Mouse (Mus musculus) CH12.LX (cell line): Measurements from ENCODE around the gene RPS10-NUDT3. TPM values are rescaled to one million over a fixed set of nuclear protein-coding genes. Genes with fewer than 3 reads are reported as not detected.

Experiments used
- DNase-seq: peaks from one replicate; pipeline ENCODE4 v3.0.0-alpha.2; 2013; ENCODE audit errors: extremely low read depth
- H3K27ac ChIP-seq: 2 replicates; pipeline ENCODE4 v1.5.1; 2012; ENCODE audit warnings: low read depth, mild to moderate bottlenecking, control low read depth, moderate library complexity; ENCODE audit not compliant: insufficient read depth
- H3K27me3 ChIP-seq: replicated peaks from 2 replicates; pipeline ENCODE3; 2012; ENCODE audit warnings: inconsistent platforms
- H3K36me3 ChIP-seq, 2 experiments: replicated peaks in 1 of 2; 2 replicates each; pipeline versions ENCODE3 to v1.6.1; 2012; ENCODE audit warnings: inconsistent platforms in 1 of 2, low read length in 1 of 2, mild to moderate bottlenecking in 1 of 2, mixed read lengths in 1 of 2, moderate library complexity in 1 of 2; ENCODE audit not compliant: control insufficient read depth in 1 of 2, insufficient read depth in 1 of 2
- H3K4me1 ChIP-seq, 2 experiments: 2 replicates each; pipeline ENCODE4 v1.6.1; 2012; ENCODE audit warnings: inconsistent platforms in 1 of 2, moderate library complexity in 1 of 2; ENCODE audit not compliant: insufficient read depth in 2 of 2, control insufficient read depth in 1 of 2
- H3K4me2 ChIP-seq: 2 replicates; pipeline ENCODE4 v1.6.1; 2012; ENCODE audit warnings: low read depth, mild to moderate bottlenecking, control low read depth; ENCODE audit not compliant: poor library complexity, insufficient read depth, severe bottlenecking
- H3K4me3 ChIP-seq, 3 experiments: fragments of 150-350 bp in 1 of 3; sonication (generic) in 1 of 3; replicated peaks in 1 of 3; 2 replicates each; pipeline versions ENCODE3 to v1.5.1; 2011 to 2012; ENCODE audit warnings: low read depth in 2 of 3, low read length in 2 of 3, mild to moderate bottlenecking in 2 of 3, moderate library complexity in 2 of 3, control low read depth in 1 of 3, improper control_type of control experiment in 1 of 3, inconsistent platforms in 1 of 3, mixed read lengths in 1 of 3; ENCODE audit not compliant: poor library complexity in 1 of 3
- H3K79me2 ChIP-seq: replicated peaks from 2 replicates; pipeline ENCODE4 v1.6.1; 2012; ENCODE audit warnings: mild to moderate bottlenecking, moderate library complexity; ENCODE audit not compliant: control insufficient read depth, poor library complexity, insufficient read depth, severe bottlenecking; ENCODE audit errors: extremely low read depth
- H3K9ac ChIP-seq: 2 replicates; pipeline ENCODE4 v1.6.1; 2012; ENCODE audit warnings: low read depth, mild to moderate bottlenecking, control low read depth, moderate library complexity; ENCODE audit not compliant: insufficient read depth
- H3K9me3 ChIP-seq: replicated peaks from 2 replicates; pipeline ENCODE3; 2012; ENCODE audit warnings: low read length, inconsistent platforms, mixed read lengths
- CHD2 ChIP-seq: IDR thresholded peaks from 2 replicates; pipeline ENCODE4 v1.6.1; 2011; ENCODE audit warnings: low read length, improper control_type of control experiment
- E2F4 ChIP-seq: IDR thresholded peaks from 2 replicates; pipeline ENCODE4 v1.6.1; 2011; ENCODE audit warnings: low read depth, low read length, improper control_type of control experiment; ENCODE audit not compliant: insufficient replicate concordance
- ELF1 ChIP-seq: IDR thresholded peaks from 2 replicates; pipeline ENCODE4 v1.6.1; 2014; ENCODE audit warnings: low read depth, mild to moderate bottlenecking, inconsistent platforms, low read length, improper control_type of control experiment
- EP300 ChIP-seq: IDR thresholded peaks from 2 replicates; pipeline ENCODE4 v1.6.1; 2011; ENCODE audit warnings: low read length, improper control_type of control experiment
- GABPA ChIP-seq: IDR thresholded peaks from 2 replicates; pipeline ENCODE4 v1.6.1; 2012; ENCODE audit warnings: low read depth, low read length, improper control_type of control experiment, inconsistent platforms; ENCODE audit not compliant: insufficient replicate concordance
- IRF4 ChIP-seq: IDR thresholded peaks from 2 replicates; pipeline ENCODE4 v1.6.1; 2014; ENCODE audit warnings: low read depth, mild to moderate bottlenecking, inconsistent platforms, low read length, improper control_type of control experiment
- KAT2A ChIP-seq: IDR thresholded peaks from 2 replicates; pipeline ENCODE4 v1.6.1; 2012; ENCODE audit warnings: low read length, improper control_type of control experiment, inconsistent platforms; ENCODE audit not compliant: insufficient replicate concordance
- MEF2A ChIP-seq: IDR thresholded peaks from 2 replicates; pipeline ENCODE4 v1.6.1; 2014; ENCODE audit warnings: low read depth, mild to moderate bottlenecking, inconsistent platforms, low read length, improper control_type of control experiment, borderline replicate concordance
- MXI1 ChIP-seq: IDR thresholded peaks from 2 replicates; pipeline ENCODE4 v1.6.1; 2011; ENCODE audit warnings: mild to moderate bottlenecking, low read depth, low read length, improper control_type of control experiment
- POLR2A ChIP-seq: IDR thresholded peaks from 2 replicates; pipeline ENCODE4 v1.6.1; 2011; ENCODE audit warnings: low read depth, mild to moderate bottlenecking, improper control_type of control experiment, low read length
- POLR2AphosphoS2 ChIP-seq: IDR thresholded peaks from 2 replicates; pipeline ENCODE4 v1.6.1; 2011; ENCODE audit warnings: low read depth, low read length, improper control_type of control experiment
- RAD21 ChIP-seq: IDR thresholded peaks from 2 replicates; pipeline ENCODE4 v1.6.1; 2011; ENCODE audit warnings: low read depth, mild to moderate bottlenecking, low read length, improper control_type of control experiment, moderate library complexity
- RCOR1 ChIP-seq: conservative IDR thresholded peaks from 2 replicates; pipeline ENCODE4 v1.6.1; 2012; ENCODE audit warnings: low read depth, mild to moderate bottlenecking, inconsistent platforms, low read length, improper control_type of control experiment
- SIN3A ChIP-seq: IDR thresholded peaks from 2 replicates; pipeline ENCODE4 v1.6.1; 2012; ENCODE audit warnings: low read length, improper control_type of control experiment, inconsistent platforms
- SMC3 ChIP-seq: IDR thresholded peaks from 2 replicates; pipeline ENCODE4 v1.6.1; 2011; ENCODE audit warnings: low read depth, low read length, improper control_type of control experiment
- TBP ChIP-seq: conservative IDR thresholded peaks from 2 replicates; pipeline ENCODE4 v1.6.1; 2011; ENCODE audit warnings: low read depth, low read length, improper control_type of control experiment
- USF2 ChIP-seq: conservative IDR thresholded peaks from 2 replicates; pipeline ENCODE4 v1.6.1; 2011; ENCODE audit warnings: low read depth, low read length, improper control_type of control experiment
- ZMIZ1 ChIP-seq: IDR thresholded peaks from 2 replicates; pipeline ENCODE4 v1.6.1; 2012; ENCODE audit warnings: low read depth, mild to moderate bottlenecking, inconsistent platforms, low read length, improper control_type of control experiment
- ZNF384 ChIP-seq: IDR thresholded peaks from 2 replicates; pipeline ENCODE4 v1.6.1; 2012; ENCODE audit warnings: low read depth, low read length, improper control_type of control experiment, inconsistent platforms
- dilution Hi-C: fragments of 300-500 bp; cut with MboI; formaldehyde crosslinking; loops from 2 replicates; pipeline ENCODE4 v1.14.3; 2020; ENCODE audit warnings: low sequenced_read_pairs; ENCODE audit not compliant: extremely low pct_unique_long_range_greater_than_20kb, extremely low pct_ligation_motif_present
- in situ Hi-C: fragments of 300-500 bp; cut with MboI; formaldehyde crosslinking; loops from 3 replicates; pipeline ENCODE4 v1.14.3; 2019; ENCODE audit warnings: low sequenced_read_pairs, low pct_ligation_motif_present, low pct_unique_long_range_greater_than_20kb, mixed read lengths
- polyA plus RNA-seq: library from polyadenylated mRNA; unstranded; fragments of >175 nt; gene quantifications from 2 replicates; pipeline ENCODE4 v1.2.1, GENCODE M21; 2012; ENCODE audit warnings: low read depth; ENCODE audit not compliant: insufficient read length
- total RNA-seq, 2 experiments: library from RNA; depleted of rRNA; stranded (reverse); fragments of 300-350 nt in 1 of 2; fragments of >200 nt in 1 of 2; gene quantifications; 2 replicates each; pipeline ENCODE4 v1.2.3; 2012 to 2014

Gene RPS10-NUDT3
- total and polyA plus RNA-seq, 3 experiments = 30.3 TPM; not detected in 2

DNA sequence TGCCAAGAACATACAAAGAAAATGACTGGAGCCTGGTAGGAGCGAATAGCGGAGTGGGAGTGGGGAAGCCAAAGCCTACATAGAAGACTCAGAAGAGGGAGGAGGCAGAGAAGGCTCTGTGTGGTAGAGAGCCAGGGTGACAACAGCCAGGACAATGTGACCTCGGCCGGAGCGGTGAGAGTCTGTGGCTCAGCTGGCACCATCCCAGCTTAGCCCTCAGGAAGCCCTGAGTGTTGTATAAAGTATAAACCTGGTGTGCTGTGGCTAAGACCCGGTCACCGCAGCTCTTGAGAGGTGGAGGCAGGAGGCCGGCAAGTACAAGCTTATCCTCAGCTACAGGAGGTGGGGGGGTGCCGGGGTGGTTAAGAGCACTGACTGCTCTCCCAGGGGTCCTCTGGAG lies 2.3 kb upstream of the RPS10-NUDT3 start:
- no peak for DNase-seq
- in situ Hi-C loops = no loop called here
- dilution Hi-C loops = no loop called here
- Histone ChIP-seq H3K4me1 (peaks cover 0 to 17% of the 10 kb centered on the region in 2 experiments; a peak in 2 of 4 replicates), H3K27ac (no peak overlapping the region), H3K9me3 (no peaks in the 10 kb centered on the region), H3K36me3 (peaks cover 19 to 23% of the 10 kb centered on the region in 2 experiments), H3K9ac (no peak overlapping the region), H3K79me2 (peaks cover 27% of the 10 kb centered on the region), H3K4me2 (no peak overlapping the region), H3K4me3 (no peak overlapping the region), H3K27me3 (no peaks in the 10 kb centered on the region)
- no peak for TF ChIP-seq ZMIZ1
- TF ChIP-seq RCOR1 = no peak
- TF ChIP-seq SMC3 = no peak
- no peak for TF ChIP-seq ELF1
- no peak for TF ChIP-seq POLR2A
- TF ChIP-seq SIN3A = no peak
- no peak for TF ChIP-seq E2F4
- TF ChIP-seq POLR2AphosphoS2 = no peak
- no peak for TF ChIP-seq TBP
- TF ChIP-seq USF2 = no peak
- no peak for TF ChIP-seq MXI1
- TF ChIP-seq EP300 = no peak
- no peak for TF ChIP-seq ZNF384
- no peak for TF ChIP-seq RAD21
- TF ChIP-seq CHD2 = no peak

DNA sequence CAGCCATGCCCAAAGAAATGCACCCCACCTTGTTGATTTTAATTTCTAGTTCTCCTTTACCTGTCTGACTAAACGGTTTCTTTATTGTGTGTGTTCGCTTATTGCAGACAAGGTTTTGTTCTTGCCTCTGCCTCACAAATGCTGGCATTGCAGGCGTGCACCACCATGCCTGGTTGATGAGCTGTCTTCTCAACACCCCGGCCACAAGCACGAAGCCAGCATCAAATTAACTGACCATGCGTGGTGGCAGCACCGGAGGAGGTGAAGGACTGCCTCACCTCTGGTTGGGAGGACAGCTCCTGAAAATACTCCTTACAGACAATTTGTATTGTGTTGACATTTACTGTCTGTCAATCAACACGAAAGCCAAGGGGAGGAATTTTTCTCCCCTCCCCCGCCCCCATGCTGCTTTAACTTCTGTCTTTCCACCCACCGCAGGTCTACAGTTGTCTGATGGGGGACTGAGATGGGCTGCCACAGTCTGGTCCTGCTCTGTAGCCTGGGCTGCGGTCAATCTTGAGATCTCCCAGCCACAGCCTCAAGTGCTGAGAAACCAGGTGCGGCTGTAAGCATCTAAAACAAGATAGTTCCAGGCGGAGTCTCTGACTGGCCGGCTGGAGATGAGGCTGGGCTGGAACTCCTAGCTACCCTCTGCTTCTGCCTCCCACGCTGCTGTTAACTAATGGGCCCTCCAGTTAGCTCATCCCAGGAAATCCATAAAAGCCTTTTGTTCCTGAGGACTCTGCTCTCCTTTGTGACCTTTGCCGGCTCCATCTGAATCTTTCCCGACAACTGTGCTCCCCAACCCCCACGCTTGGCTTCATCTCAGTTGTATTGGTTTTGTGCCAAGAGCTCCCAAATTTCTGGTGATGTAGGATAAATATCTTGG lies 1.4 kb upstream of the RPS10-NUDT3 start, which contains the start of gene Rps10:
TSS of gene Rps10 (minus strand) at position 538 of the 889 bp plus-strand sequence.
- dilution Hi-C loops (no loop called here), in situ Hi-C loops (no loop called here)
- Histone ChIP-seq H3K9me3 (no peaks in the 10 kb centered on the region), H3K4me1 (peaks cover 4 to 26% of the 10 kb centered on the region in 2 experiments), H3K9ac (peak within 1 kb of the TSS; percentile 63; the same call in 1 of the 2 replicates), H3K27ac (no peak within 1 kb of the TSS), H3K27me3 (no peaks in the 10 kb centered on the region), H3K4me3 (peak within 1 kb of the TSS in 2 of 3 experiments; percentile 58 to 100), H3K4me2 (no peak within 1 kb of the TSS), H3K36me3 (peaks cover 29 to 32% of the 10 kb centered on the region in 2 experiments), H3K79me2 (peaks cover 36% of the 10 kb centered on the region)
- DNase-seq = no peak
- no peak for TF ChIP-seq GABPA
- no peak for TF ChIP-seq SIN3A
- TF ChIP-seq SMC3 = no peak
- TF ChIP-seq RAD21 = no peak
- no peak for TF ChIP-seq MEF2A
- TF ChIP-seq E2F4 = no peak
- TF ChIP-seq IRF4 = no peak
- TF ChIP-seq KAT2A = no peak
- no peak for TF ChIP-seq RCOR1
- no peak for TF ChIP-seq USF2
